Mouse (Mus musculus) adrenal gland (tissue): ENCODE results near the gene Pde6d.

ENCODE experiments used
- intact Hi-C: fragments of 180-260 bp; cut with DNase I; formaldehyde crosslinking; loops from one replicate; pipeline ENCODE4 v1.15.1; 2025
- long read RNA-seq, 2 experiments: library from polyadenylated mRNA; unstranded; transcript quantifications; one replicate each; pipeline ENCODE4 v2.0.0; 2020; ENCODE audit warnings: borderline replicate concordance in 1 of 2; ENCODE audit not compliant: insufficient replicate concordance in 1 of 2

Pde6d gene
- long read RNA-seq, experiment 1, transcript Pde6d-201 (5 exons, 1,159 nt) = major isoform, 23 of 31 reads
- long read RNA-seq, experiment 1, partial matches to known transcripts = 3 of 31 reads
- long read RNA-seq, experiment 1, other reads (novel, unspliced or antisense) = 4 of 31 reads
- long read RNA-seq, experiment 2, transcript Pde6d-201 (5 exons, 1,159 nt) = major isoform, 29 of 37 reads
- long read RNA-seq, experiment 2, partial matches to known transcripts = 2 of 37 reads
- long read RNA-seq, experiment 2, other reads (novel, unspliced or antisense) = 6 of 37 reads

DNA sequence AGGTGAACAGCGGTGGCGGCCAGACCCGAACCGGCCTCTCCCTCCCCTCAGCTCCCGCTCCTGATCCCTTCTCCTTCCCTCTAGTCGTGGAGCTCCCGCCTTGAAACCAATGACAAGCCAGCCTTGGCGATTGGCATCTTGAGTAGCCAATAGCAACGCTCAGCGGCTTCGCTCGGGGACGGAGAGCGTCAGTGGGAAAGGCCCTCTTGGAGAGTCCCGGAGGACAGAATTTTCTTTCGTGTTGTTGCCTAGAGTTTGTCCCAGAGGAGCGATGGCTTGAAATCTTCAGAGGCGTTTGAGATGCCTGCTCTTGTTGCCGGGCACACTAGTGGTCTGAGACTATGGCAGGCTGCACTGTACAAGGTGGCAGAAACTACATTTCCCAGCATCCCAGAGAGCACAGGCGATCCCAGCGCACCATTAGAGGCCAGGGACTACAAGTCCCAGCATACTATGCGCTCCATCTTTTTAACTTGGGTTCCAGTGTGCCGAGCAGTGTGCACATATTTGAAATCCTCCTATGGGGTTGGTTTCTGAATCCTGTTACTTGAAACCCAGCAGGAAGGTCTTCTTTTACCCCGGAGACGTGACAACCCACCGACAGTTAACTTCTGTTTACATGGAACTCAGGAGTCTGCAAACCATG, at the start of gene Pde6d, which contains the start of gene Cops7b:
Gene Pde6d, minus strand, starts transcription at position 179 of the 646 bp plus-strand sequence.
Gene Cops7b, plus strand, starts transcription at position 454 of the 646 bp plus-strand sequence.
- intact Hi-C loops = no loop called here

DNA sequence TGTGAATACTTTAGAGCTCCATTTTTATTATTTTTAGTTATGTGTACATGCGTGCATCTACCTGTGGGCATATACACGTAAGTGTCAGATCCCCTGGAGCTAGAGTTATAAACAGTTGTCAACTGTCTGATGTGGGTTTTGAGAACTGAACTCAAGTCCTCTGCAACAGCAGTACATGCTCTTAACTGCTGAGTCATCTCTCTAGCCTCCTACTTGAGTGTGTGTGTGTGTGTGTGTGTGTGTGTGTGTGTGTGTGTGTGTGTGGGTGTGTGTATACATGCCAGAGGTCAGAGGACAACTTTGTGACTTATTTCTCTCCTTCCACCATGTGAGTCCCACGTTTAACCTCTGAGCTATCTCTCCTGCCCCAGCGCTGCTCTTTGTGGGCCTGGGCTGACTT, 48.1 kb upstream of the Pde6d start:
- intact Hi-C loops = no loop called here

DNA sequence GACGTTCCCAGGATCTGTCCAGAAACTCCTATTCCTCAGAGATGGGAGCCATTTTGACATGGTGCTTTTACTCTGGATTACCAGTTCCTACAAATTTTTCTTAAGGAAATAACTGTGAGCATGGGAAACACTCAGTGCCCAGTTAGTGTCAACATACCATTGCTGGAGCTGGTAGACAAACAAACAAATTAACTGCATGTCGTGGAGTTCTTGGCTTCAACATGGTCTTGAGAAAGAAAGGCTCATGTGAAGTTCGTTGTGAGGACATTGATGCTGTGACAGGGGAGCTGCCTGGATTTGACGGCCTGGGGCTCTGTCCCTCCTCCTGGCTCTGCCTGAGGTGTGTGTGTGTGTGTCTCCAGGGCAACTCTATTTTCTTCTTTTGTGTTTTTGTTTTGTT, 47.5 kb upstream of the Pde6d start:
- intact Hi-C loops = no loop called here

DNA sequence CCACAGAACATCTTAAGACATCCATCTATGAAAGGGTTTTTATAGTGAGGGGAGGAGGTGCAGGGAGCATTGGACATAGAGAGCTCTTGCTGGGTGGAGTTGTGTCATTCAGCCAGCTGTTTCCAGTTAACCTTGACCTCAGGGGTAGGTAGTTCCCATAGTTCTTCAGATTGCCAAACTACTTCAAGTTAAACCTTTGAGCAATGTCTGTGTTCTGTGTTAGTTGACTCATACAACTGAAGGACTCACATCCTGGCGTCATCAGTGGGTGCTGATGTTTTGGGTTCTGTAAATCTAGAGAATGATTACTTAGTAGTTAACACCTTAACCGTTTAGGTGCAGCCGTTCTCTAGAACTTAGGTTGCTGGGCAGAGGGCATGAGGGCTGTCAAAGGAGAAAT, 45.8 kb upstream of the Pde6d start:
- intact Hi-C loops = no loop called here

DNA sequence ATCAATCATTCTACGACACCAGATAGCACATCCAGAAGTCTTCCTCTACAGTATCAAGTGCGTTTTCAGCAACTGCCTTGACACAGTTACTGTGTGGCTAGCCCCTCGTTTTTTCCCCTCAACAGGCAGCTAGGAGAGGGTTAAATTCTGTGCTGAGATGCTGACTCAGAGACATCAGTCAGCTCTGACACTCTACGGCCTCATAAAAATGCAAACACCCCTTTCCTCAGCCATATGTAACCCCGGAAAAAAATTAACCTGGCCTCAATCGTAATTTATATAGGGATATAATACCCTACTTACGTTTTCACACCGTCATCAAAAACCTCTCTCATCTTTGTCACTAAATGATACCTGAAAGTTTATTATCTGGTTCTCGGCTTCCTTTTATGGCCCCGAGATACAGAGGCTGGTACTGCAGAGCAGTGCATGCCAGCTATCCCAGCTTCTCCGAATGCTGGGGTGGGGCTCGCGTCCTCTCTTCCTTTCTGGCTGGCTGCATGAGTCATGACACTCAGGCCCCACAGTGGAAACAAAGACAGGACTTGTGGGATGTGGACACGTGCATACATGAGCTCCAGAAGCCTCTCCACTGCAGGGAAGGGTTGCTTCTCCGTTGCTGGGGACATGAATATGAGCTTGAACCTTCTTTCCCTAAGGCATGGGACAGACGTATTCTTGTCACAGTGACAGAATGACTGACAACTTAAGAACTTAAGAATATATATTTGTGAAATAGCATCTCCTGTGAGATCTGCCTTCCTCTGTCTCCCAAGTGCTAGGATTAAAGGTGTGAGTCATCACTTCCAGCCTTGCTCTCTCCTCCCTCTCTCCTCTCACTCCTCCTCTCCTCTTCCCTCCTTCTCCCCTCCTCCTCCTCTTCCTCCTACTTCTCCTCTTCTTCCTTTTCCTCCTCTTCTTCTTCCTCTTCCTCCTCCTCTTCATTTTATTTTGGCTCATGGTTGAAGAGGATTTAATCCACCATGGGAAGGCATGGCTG, 40.9 kb upstream of the Pde6d start:
- intact Hi-C loops = no loop called here

DNA sequence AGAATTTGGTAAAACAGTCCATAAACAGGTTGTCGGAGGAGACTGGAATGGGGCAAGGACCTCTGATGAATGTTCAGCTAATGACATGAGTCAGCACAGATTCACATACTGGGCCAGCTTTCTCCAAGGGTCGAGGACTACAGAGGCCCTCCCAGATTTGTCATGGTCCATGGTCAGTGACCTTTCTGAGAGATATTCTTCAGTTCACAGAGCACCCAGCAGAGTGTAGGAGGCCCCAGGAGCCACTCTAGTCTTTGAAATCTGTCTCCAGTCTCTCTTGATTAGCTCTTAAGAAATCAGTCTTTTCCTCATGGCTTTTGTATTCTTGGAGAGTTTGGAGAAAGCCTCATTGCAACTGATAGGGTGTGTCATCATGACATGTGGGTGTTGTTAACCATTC, 39.9 kb upstream of the Pde6d start:
- intact Hi-C loops = no loop called here

DNA sequence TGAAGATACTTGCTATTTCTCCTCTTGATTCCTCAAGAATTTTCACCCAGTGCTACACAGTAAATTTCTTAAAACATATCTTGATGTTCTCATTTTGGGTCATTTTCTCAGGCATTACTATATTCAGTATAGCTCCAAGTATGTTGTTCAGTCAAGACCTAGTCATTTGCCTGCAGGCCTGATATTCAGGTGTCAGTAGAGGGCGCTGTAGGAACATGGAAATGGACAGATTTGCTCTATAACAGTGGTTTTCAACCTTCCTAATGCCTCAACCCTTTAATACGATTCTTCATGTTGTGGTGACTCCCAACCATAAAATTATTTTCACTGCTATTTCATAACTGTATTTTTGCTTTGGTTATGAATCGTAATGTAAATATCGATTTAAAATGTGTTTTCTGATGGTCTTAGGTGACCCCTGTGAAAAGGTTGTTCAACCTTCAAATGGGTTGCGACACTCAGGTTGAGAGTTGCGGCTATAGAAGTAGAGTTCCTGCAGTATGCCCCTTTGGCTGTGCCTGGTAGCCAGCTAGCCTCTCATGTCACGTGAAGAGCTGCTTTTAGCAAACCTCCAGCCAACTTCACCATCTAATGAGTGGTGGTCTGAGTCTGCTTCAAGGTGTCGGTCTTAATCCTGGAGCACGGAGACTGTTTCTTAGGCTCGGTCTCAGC, 36.2 kb upstream of the Pde6d start:
- intact Hi-C loops = loop anchor here (5.0 kb wide), 2 partner anchors 424 to 569 kb away; no protein-coding TSS in a partner anchor

DNA sequence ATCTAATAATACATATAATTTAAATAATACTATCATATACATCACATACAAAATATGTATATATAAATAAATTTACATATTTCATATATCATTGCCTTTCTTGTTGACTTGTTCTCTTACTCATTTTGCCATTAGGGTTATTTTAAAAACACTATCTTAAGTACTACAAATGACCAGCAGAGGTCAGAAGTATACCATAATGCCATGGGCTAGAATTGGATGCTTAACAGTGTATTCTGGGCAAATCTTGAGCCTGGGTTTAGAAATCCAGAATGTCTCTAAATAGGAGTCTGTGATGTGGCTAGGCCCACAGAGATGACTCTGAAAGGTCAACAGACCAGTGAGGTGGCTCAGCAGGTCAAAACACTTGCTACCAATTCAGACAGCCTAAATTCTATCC, 31.8 kb upstream of the Pde6d start:
- intact Hi-C loops = no loop called here

DNA sequence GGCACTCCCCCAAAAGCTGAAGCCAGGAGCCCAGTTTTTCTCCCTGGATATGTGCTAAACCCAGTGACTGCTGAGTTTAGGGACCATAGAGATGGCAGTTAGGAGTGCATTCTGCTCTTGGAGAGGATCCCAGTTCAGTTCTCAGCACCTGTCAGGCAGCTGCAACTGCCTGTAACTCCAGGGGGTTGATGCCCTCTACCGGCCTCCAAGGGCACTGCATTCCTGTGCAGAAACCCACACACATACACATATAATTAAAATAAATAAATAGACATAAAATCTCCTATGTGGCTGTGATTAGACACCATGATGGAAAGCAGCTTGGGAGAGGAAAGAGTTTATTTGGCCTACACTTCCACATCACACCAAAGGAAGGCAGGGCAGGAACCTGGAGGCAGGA, 29.7 kb upstream of the Pde6d start:
- intact Hi-C loops = no loop called here

DNA sequence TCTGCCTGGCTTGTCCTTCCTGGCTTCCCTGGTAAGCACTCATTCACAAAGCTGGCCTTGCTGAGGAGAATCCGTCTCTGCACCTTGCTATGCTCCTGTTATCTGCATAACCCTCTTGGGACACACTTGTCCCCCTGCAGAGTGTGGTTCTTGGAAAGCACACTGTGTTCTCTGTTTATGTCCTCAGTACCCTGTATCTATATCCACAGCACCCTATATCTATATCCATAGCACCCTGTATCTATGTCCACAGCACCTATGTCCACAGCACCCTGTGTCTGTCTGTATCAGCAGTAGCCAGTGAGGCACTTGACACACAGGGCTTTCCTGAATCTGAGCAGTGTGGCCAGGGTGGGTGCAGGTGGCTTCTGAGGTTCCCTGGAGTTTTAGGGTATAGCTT, 28.5 kb upstream of the Pde6d start:
- intact Hi-C loops = no loop called here

DNA sequence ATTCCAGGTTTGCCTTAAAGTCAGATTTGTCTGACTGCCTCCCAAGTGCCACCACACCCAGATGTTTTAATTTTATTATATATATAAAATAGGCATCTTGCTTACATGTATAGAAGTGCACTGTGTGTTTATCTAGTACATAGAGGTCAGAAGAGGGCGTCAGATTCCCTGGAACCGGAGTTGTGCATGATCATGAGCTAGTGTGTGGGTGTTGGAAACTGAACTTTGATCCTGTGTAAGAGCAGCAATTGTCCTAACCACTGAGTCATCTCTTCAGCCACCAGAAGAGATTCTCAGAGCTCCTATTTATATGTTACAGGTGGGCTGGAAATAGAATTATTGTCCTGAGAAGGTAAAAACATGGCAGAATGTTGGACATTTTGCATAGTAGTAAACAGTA, 17.7 kb upstream of the Pde6d start:
- intact Hi-C loops = no loop called here

DNA sequence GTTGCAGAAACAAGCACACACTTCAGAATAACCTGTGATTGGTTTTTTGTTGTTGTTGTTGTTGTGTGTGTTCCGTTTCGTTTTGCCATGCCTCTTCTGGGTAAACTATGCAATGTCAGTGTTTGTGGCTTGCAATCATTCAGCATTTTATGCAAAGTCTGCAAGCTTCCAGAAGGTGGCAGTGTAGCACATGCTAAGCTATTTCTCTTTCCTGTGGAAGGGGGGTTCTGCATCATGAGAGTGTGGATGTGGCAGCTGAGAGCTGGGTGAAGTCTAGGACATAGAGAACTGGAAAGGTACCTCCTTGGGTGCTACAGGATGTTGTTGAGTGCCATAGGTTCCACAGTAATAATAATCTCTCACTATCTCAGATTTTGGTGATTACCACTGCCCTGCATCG, 16.1 kb upstream of the Pde6d start:
- intact Hi-C loops = no loop called here

DNA sequence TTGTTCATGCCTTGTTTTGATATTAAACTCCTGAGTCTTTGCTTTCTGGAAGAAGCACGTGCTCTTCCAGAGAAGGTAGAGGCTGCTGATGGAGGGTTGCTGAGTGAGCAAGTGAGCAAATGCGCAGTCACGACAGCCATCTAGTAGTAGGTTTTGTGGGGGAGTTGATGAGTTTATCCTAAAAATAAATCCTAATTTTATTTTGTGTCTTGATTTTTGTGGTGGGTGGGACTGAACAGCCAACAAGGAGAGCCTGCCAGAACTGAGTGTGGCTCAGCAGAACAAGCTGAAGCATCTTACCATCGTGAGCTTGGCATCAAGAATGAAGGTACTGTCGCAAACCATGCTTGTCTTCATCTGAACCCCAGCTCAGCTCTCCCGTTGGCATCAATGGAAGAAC, 14.1 kb upstream of the Pde6d start:
- intact Hi-C loops = no loop called here

DNA sequence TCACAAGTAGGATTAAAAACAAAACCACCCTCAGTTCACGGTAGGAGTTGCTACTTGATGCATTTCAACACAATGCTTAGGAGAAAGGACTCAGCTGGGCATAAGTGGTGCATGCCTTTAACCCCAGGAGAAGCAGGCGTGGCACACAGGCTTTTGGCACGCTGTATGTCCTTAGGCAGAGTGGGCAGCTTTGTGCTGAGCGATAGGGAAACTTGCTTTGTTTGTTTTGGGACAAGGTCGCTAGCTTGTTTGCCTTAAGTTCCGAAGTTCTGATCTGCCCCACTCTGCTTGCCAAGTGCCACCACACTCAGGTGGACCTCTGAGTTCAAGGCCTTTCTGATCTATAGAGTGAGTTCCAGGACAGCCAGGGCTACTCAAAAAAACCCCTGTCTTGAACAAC, 12.9 kb upstream of the Pde6d start:
- intact Hi-C loops = no loop called here

DNA sequence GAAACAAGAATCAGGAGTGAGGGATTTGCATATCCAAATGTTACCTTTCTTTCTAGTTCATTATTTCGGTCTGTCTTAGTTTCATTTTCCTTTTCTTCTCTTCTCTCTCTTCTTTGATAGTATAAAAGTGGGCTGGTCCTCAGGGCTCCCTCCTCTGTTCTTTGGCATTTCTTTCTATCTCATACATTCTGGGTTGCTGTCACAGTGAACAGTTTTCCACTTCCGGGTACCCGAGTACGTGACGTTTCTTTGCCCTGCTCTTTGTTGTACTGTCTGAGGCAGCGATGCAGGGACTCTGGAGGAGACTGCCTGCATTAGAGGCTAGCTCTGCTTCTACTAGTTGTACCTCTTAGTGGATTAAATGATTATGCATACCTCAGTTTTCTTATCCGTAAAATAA, 12.1 kb upstream of the Pde6d start:
- intact Hi-C loops = no loop called here

DNA sequence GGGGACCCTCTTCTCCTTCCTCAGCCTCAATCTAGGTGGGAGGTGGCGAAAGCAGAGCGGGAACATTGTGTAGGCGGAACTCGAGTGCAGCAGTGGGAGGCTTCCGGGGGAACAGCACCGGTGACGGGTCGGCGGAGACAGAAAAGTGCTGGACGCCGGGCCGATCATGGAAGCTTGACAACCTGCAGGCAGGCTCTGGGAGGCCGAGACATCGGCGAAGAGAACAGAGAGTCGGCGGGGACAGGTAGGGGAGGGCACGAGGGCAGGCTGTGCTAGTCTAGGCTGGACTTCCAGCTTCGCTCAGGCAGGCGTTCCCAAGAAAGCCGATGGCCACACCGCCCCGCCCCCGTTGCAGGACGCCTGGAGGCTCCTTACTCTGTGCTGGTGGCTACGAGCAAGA, 4.6 kb upstream of the Pde6d start:
- intact Hi-C loops = no loop called here

DNA sequence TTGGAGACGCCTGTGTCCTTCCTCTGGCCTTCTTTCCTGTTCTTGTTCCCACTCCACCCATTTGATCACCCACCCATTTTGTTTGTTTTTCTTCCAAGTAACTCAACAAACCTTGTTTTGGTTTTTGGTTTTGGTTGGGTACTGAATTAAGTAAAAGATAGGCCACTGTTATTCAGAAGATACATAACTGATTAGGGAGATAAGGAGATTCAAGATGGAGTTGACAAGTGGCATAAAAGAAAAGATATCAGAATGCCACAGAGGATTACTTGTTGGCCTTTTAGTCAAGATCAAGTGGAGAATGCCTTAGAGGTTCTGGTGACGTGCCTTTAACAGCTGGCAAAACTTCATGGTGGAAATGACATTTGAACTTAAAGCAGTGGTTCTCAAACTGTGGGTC, 1.3 kb upstream of the Pde6d start:
- intact Hi-C loops = no loop called here

DNA sequence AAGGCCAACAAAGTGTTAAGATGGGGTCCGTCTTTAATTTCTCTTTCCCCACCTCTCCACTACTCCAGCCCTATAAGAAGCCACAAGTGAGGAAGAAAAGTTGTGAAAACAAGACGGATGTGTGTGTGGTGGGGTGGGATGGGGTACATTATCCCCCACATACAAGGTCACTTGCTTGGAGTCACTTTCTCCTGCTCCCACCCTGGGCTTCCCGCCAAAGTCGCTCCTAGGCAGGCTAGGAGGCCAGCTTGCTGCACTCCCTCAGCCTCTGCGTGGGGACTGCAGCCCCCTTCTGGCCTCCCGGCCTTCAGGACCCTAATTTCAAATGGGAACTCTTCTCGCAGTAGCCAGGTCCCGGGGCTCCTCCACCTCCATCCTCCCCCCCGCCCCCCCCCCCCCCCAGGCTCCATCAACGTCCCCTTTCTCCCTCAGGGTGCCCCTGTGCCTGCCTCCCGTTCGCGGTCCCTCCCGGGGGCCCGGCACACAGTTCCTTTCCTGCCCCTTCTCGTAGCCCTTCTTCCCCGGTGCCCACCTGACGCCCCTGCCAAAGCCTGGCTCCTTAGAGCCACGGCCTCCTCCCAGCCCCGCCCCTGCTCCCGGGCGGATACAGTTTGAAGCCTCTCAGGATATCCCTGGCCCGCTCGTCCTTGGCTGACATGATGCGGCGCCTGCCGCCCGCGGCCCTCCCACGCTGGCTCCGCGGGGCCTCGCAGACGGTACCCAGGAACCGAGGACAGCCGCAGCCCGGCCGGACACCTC, 558 bp downstream of the Pde6d start:
- intact Hi-C loops = no loop called here

DNA sequence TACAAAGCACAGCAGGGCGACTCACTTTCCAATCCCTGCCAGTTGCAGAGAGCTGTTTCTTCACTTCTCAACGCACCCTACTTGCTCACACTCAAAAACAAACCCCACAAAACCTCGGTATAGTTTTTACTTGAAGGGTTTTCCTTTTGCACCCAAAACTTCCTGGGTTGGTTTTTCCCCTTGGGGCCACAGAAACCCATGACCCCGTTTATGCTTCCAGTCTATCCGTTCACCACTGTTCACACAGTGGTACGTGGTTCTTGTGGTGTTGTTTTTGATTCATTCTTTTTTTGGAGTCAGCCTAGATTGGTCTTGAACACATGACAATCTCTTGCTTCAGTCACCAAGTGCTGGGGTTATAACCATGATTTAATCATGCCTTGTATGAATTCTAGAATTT, 2.0 kb downstream of the Pde6d start:
- intact Hi-C loops = no loop called here

DNA sequence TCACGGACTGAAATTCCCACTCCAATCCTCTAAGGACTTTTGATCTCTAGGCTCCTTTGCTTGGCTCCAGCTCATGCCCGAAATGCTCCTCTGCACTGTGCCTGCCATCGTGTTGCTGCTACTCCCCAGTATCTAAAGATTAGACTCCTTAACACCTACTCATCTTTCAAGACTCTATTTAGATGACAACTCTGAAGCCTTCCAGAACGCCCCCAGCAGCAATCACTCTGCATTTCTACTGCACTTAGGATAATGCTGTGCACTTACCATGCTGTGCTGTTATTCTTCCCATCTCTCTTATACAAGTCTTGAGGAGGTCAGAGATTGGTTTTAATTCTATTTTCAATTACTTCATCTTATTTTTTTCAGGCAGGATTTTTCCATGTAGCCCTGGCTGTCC, 10.5 kb downstream of the Pde6d start:
- intact Hi-C loops = no loop called here

DNA sequence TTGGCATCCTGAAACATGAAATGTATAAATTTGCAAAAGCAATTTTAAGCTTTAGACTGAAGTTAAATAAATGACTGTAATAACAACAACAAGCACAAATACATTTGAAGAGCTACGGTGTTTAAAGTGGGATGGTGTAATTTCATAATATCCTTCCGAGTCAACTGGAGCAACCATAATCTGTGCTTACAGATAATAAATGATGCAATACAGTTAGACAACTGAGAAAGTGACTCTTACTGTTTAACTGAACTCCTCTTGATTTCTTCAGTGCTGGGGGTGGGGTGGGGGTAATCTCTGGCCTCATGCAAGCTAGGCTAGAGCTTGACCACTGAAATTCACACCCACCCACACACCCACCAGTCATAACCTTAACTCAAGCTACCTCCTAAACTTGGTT, 11.0 kb downstream of the Pde6d start:
- intact Hi-C loops = no loop called here
